Mouse (Mus musculus): ENCODE results near the gene Ltc4s. TPM values are rescaled to one million over a fixed set of nuclear protein-coding genes. Genes with fewer than 3 reads are reported as not detected.
A peak's percentile ranks its signal among the peaks of the same experiment; 100 is the strongest.

Ltc4s gene
- total and polyA plus RNA-seq, 2 experiments from 2014 or later, result 5.3 to 21.3 TPM

GRCm38 (mm10) chr11:50224671-50225530 lies 13.5 kb downstream of the Ltc4s start:
- peak overlapping the region; percentile 94 for H3K27ac ChIP-seq (ENCODE audit: low read depth, low read length)
- H3K9ac ChIP-seq (replicated peaks; ENCODE audit: low read length, poor library complexity, severe bottlenecking), result peak overlapping the region; percentile 99
- H3K36me3 ChIP-seq (ENCODE audit: insufficient read depth, low read length), result no peaks in the 10 kb centered on the region
- H3K4me2 ChIP-seq (ENCODE audit: low read depth, low read length, poor library complexity, severe bottlenecking), result peak overlapping the region; percentile 95
- TF ChIP-seq CTCF (IDR thresholded peaks at IDR 0.05), result peak; percentile 35
- under 1% methylated on average over 65 of the region's 70 CpGs for WGBS
- ATAC-seq (ENCODE audit: low FRiP score) (peak; percentile 81), DNase-seq (ENCODE audit: low spot score) (peak; percentile 84)
- H3K9me3 ChIP-seq (ENCODE audit: low read length), result no peaks in the 10 kb centered on the region
- H3K4me3 ChIP-seq (ENCODE audit: low read depth, low read length), result peak overlapping the region; percentile 84
- H3K27me3 ChIP-seq (ENCODE audit: insufficient read depth, low read length), result no peaks in the 10 kb centered on the region
- H3K4me1 ChIP-seq (ENCODE audit: insufficient read depth, low read length), result peaks cover 23% of the 10 kb centered on the region

DNA sequence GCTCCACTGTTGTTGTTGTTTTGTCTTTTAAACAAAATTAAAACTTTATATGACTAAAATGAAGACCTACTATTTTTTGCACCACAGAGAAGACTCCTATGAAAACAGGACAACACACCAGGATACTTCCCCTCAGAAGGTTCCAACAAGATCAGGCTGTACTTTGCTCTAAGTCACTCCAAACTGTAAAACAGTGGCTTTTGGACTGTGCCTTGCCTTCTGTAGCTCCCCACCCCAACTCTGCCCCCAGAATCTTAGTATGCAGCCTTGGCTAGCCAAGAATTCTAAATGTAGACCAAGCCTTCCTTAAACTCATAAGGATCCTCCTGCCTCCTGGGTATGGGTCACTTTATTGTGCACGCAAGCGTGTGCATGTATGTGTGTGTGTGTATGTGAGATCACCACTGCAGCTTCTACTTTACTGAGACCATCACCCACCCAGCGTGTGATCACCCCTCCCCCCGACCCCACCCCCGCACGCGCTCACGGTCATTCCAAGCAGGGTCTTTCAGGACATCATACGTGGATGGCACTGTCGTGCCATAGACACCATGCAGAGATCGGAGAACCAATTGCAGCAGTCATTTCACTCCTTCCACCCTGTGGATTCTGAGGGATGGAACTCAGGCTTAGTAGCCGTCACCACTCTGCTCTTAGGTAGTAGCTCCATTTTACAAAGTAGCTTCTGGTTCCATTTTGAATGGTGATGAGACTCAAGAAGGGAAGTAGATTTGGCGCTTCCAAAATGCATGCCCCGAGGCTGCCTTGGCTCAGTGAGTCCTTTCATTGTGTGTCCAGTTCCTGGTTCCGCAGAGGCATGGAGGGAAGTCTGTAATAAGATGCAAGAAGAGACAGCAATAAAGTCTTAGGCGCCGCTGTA lies 14.4 kb downstream of the Ltc4s start:
- Histone ChIP-seq H3K4me3 (ENCODE audit: low read depth, low read length) (peak overlapping the region; percentile 84), H3K27me3 (ENCODE audit: insufficient read depth, low read length) (no peaks in the 10 kb centered on the region), H3K4me1 (ENCODE audit: insufficient read depth, low read length) (peaks cover 23% of the 10 kb centered on the region), H3K9me3 (ENCODE audit: low read length) (no peaks in the 10 kb centered on the region), H3K9ac (replicated peaks; ENCODE audit: low read length, poor library complexity, severe bottlenecking) (peak overlapping the region; percentile 99), H3K36me3 (ENCODE audit: insufficient read depth, low read length) (0 out of 2 replicates have a peak, but pooled peaks cover under 1% of the 10 kb centered on the region), H3K27ac (ENCODE audit: low read depth, low read length) (peak overlapping the region; percentile 94), H3K4me2 (ENCODE audit: low read depth, low read length, poor library complexity, severe bottlenecking) (peak overlapping the region; percentile 95)
- peak; percentile 55 for DNase-seq (ENCODE audit: low spot score)
- peak; percentile 48 for ATAC-seq (ENCODE audit: low FRiP score)
- no peak for TF ChIP-seq CTCF (IDR thresholded peaks at IDR 0.05)
- WGBS, result 5% methylated on average over 17 of the region's 17 CpGs

DNA sequence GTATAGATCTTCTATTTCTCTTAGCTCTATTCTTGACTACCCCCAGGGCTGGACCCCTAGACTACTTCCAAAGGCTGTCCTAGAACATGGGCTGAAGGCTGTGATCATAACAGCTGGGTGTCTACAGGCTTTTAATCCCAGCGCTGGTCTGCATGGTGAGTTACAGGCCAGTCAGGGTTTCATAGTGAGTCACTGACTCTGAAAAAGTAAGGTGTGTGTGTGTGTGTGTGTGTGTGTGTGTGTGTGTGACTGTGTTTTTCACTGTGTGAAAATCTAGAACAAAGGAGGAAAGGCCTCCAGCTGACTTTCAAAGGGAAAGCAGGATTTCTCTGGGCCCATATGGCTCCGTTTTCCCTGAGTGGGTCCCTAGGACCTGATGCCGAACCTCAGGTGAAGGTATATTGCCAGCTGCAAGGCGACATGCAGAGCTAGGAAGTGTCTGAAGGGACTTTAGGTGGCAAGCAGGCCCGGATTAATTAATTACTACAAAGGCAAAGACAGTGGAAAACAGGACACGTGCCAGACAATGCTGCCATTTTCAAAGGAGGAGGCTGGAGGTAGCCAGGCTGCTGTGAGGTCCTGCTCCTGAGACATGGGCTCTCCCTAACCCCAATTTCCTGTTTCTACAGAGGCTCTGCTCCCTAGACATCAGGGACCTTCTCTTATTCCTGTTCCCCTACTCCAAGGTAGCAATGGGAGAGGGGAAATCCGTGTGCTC lies 15.7 kb downstream of the Ltc4s start:
- Histone ChIP-seq H3K9me3 (ENCODE audit: low read length) (no peaks in the 10 kb centered on the region), H3K9ac (replicated peaks; ENCODE audit: low read length, poor library complexity, severe bottlenecking) (0 out of 2 replicates have a peak overlapping the region, but pooled peaks have one; percentile 0), H3K27me3 (ENCODE audit: insufficient read depth, low read length) (no peaks in the 10 kb centered on the region), H3K36me3 (ENCODE audit: insufficient read depth, low read length) (0 out of 2 replicates have a peak, but pooled peaks cover 4% of the 10 kb centered on the region), H3K27ac (ENCODE audit: low read depth, low read length) (no peak overlapping the region), H3K4me3 (ENCODE audit: low read depth, low read length) (no peak overlapping the region), H3K4me1 (ENCODE audit: insufficient read depth, low read length) (peaks cover 23% of the 10 kb centered on the region), H3K4me2 (ENCODE audit: low read depth, low read length, poor library complexity, severe bottlenecking) (peak overlapping the region; percentile 95)
- no peak for TF ChIP-seq CTCF (IDR thresholded peaks at IDR 0.05)
- ATAC-seq (ENCODE audit: low FRiP score), result no peak
- no peak for DNase-seq (ENCODE audit: low spot score)
- 45% methylated on average over 7 of the region's 7 CpGs for WGBS

DNA sequence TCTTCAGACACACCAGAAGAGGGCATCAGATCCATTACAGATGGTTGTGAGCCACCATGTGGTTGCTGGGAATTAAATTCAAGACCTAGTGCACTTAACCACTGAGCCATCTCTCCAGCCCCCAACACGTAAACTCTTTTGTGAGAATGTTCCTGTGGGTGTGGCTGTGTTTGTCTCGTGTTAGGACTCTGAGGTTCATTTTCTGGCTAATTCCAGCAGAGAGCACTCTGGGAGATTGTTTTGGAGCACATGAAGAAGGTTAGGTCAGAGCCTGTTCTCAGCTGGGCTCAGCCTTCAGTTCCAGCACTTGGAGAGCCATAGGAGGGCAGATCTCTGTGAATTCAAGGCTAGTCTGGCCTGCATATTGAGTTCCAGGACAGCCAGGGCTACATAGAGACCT lies 18.6 kb downstream of the Ltc4s start:
- Histone ChIP-seq H3K4me1 (ENCODE audit: insufficient read depth, low read length) (peaks cover 8% of the 10 kb centered on the region), H3K9ac (replicated peaks; ENCODE audit: low read length, poor library complexity, severe bottlenecking) (no peak overlapping the region), H3K27ac (ENCODE audit: low read depth, low read length) (no peak overlapping the region), H3K36me3 (ENCODE audit: insufficient read depth, low read length) (0 out of 2 replicates have a peak, but pooled peaks cover 4% of the 10 kb centered on the region), H3K4me2 (ENCODE audit: low read depth, low read length, poor library complexity, severe bottlenecking) (no peak overlapping the region), H3K4me3 (ENCODE audit: low read depth, low read length) (no peak overlapping the region), H3K27me3 (ENCODE audit: insufficient read depth, low read length) (no peaks in the 10 kb centered on the region), H3K9me3 (ENCODE audit: low read length) (no peaks in the 10 kb centered on the region)
- peak; percentile 27 for TF ChIP-seq CTCF (IDR thresholded peaks at IDR 0.05)
- WGBS, result 54% methylated on average over 2 of the region's 2 CpGs
- no peak for DNase-seq (ENCODE audit: low spot score)
- ATAC-seq (ENCODE audit: low FRiP score), result no peak

GRCm38 (mm10) chr11:50217811-50218210 lies 20.6 kb downstream of the Ltc4s start:
- WGBS, result 58% methylated on average over 4 of the region's 4 CpGs
- Histone ChIP-seq H3K4me1 (ENCODE audit: insufficient read depth, low read length) (no peaks in the 10 kb centered on the region), H3K27ac (ENCODE audit: low read depth, low read length) (no peak overlapping the region), H3K4me3 (ENCODE audit: low read depth, low read length) (no peak overlapping the region), H3K9me3 (ENCODE audit: low read length) (no peaks in the 10 kb centered on the region), H3K36me3 (ENCODE audit: insufficient read depth, low read length) (0 out of 2 replicates have a peak, but pooled peaks cover 4% of the 10 kb centered on the region), H3K4me2 (ENCODE audit: low read depth, low read length, poor library complexity, severe bottlenecking) (no peak overlapping the region), H3K9ac (replicated peaks; ENCODE audit: low read length, poor library complexity, severe bottlenecking) (no peak overlapping the region), H3K27me3 (ENCODE audit: insufficient read depth, low read length) (no peaks in the 10 kb centered on the region)
- no peak for TF ChIP-seq CTCF (IDR thresholded peaks at IDR 0.05)
- DNase-seq (ENCODE audit: low spot score), result no peak
- ATAC-seq (ENCODE audit: low FRiP score), result no peak

Data from midbrain, postnatal 0 days (tissue).